Mouse (Mus musculus) C2C12 (cell line): ENCODE measurements around the gene Lrp1. TPM values are rescaled to one million over a fixed set of nuclear protein-coding genes. Genes with fewer than 3 reads are reported as not detected.

Experiments
- H3K27me3 ChIP-seq: one replicate; pipeline ENCODE4 v1.6.1; 2011; ENCODE audit not compliant: control insufficient read depth, insufficient read depth, insufficient read length
- H3K36me3 ChIP-seq: one replicate; pipeline ENCODE4 v1.6.1; 2011; ENCODE audit not compliant: control insufficient read depth, insufficient read depth
- H3K4me3 ChIP-seq: one replicate; pipeline ENCODE4 v1.5.1; 2011; ENCODE audit warnings: mild to moderate bottlenecking, control low read depth; ENCODE audit not compliant: poor library complexity, insufficient read depth, severe bottlenecking
- H3K79me2 ChIP-seq: one replicate; pipeline ENCODE4 v1.6.1; 2011; ENCODE audit not compliant: control insufficient read depth, insufficient read depth
- H3K79me3 ChIP-seq: one replicate; pipeline ENCODE4 v1.6.1; 2011; ENCODE audit warnings: low read depth, control low read depth
- H3ac ChIP-seq: one replicate; pipeline ENCODE3; 2011; ENCODE audit warnings: low read depth; ENCODE audit not compliant: control insufficient read depth, insufficient read length
- CEBPB ChIP-seq: IDR thresholded peaks from one replicate; pipeline ENCODE4 v1.6.1; 2011; ENCODE audit warnings: low read depth, mild to moderate bottlenecking, control low read depth, moderate library complexity
- CTCF ChIP-seq: IDR thresholded peaks from one replicate; pipeline ENCODE4 v1.5.1; 2011; ENCODE audit not compliant: control insufficient read depth, insufficient read depth, insufficient read length
- FOSL1 ChIP-seq: IDR thresholded peaks from one replicate; pipeline ENCODE4 v1.8.0; 2011; ENCODE audit warnings: mild to moderate bottlenecking, low read length; ENCODE audit not compliant: poor library complexity, insufficient read depth, severe bottlenecking
- MAX ChIP-seq: IDR thresholded peaks from one replicate; pipeline ENCODE4 v1.6.1; 2011; ENCODE audit warnings: mild to moderate bottlenecking, control low read depth
- MYOD1 ChIP-seq: IDR thresholded peaks from one replicate; pipeline ENCODE4 v1.6.1; 2011; ENCODE audit warnings: low read depth; ENCODE audit not compliant: control insufficient read depth, insufficient read length
- MYOG ChIP-seq: IDR thresholded peaks from one replicate; pipeline ENCODE4 v1.6.1; 2011; ENCODE audit not compliant: control insufficient read depth, insufficient read length; ENCODE audit errors: extremely low read depth
- USF1 ChIP-seq: IDR thresholded peaks from one replicate; pipeline ENCODE4 v1.6.1; 2011; ENCODE audit warnings: low read depth, mild to moderate bottlenecking, control low read depth, moderate library complexity
- polyA plus RNA-seq: library from polyadenylated mRNA; unstranded; fragments of >200 nt; fragmentation: generic; extraction: Trizol; gene quantifications from one replicate; pipeline ENCODE4 v1.2.1, GENCODE M21; 2012; ENCODE audit warnings: missing spikeins

The Lrp1 gene
- polyA plus RNA-seq, 1 experiment = 190 TPM

- TF ChIP-seq CTCF (no peak), MYOG (no peak), MAX (no peak), MYOD1 (no peak), FOSL1 (no peak), CEBPB (no peak), USF1 (no peak)
- Histone ChIP-seq H3K79me2 (peaks cover 55% of the 10 kb centered on the region), H3K36me3 (peaks cover 96% of the 10 kb centered on the region), H3K4me3 (no peak overlapping the region), H3K79me3 (peaks cover 6% of the 10 kb centered on the region), H3K27me3 (no peaks in the 10 kb centered on the region), H3ac (no peak overlapping the region)
Measured at GRCm38 (mm10) chr10:127592850-127593249, 28.1 kb downstream of the Lrp1 start.

GRCm38 (mm10) chr10:127592423-127592822 is 28.5 kb downstream of the Lrp1 start:
- Histone ChIP-seq H3K27me3 (no peaks in the 10 kb centered on the region), H3K79me3 (peaks cover 6% of the 10 kb centered on the region), H3K36me3 (peaks cover 96% of the 10 kb centered on the region), H3ac (no peak overlapping the region), H3K79me2 (peaks cover 51% of the 10 kb centered on the region), H3K4me3 (no peak overlapping the region)
- TF ChIP-seq MYOD1 = no peak
- TF ChIP-seq USF1 = no peak
- TF ChIP-seq CTCF = no peak
- TF ChIP-seq MAX = no peak
- no peak for TF ChIP-seq FOSL1
- TF ChIP-seq CEBPB = no peak
- TF ChIP-seq MYOG = no peak

- Histone ChIP-seq H3K4me3 (no peak overlapping the region), H3ac (no peak overlapping the region), H3K36me3 (peaks cover 100% of the 10 kb centered on the region), H3K27me3 (no peaks in the 10 kb centered on the region), H3K79me2 (peaks cover 41% of the 10 kb centered on the region), H3K79me3 (peaks cover 4% of the 10 kb centered on the region)
- TF ChIP-seq FOSL1 = no peak
- no peak for TF ChIP-seq MAX
- TF ChIP-seq MYOD1 = no peak
- TF ChIP-seq USF1 = no peak
- no peak for TF ChIP-seq CTCF
- TF ChIP-seq CEBPB = no peak
- no peak for TF ChIP-seq MYOG
Measured at GRCm38 (mm10) chr10:127591514-127591913, 29.4 kb downstream of the Lrp1 start.

GRCm38 (mm10) chr10:127590831-127591451 is 30.0 kb downstream of the Lrp1 start:
- H3K79me3 ChIP-seq = peaks cover 1% of the 10 kb centered on the region
- TF ChIP-seq MYOG (no peak), FOSL1 (no peak), MAX (no peak), CTCF (no peak), MYOD1 (no peak), CEBPB (no peak), USF1 (no peak)
- peaks cover 36% of the 10 kb centered on the region for H3K79me2 ChIP-seq
- H3K36me3 ChIP-seq = peaks cover 100% of the 10 kb centered on the region
- H3K27me3 ChIP-seq = no peaks in the 10 kb centered on the region
- H3ac ChIP-seq = no peak overlapping the region
- no peak overlapping the region for H3K4me3 ChIP-seq

GRCm38 (mm10) chr10:127590256-127590655 is 30.7 kb downstream of the Lrp1 start:
- Histone ChIP-seq H3K27me3 (no peaks in the 10 kb centered on the region), H3K4me3 (no peak overlapping the region), H3ac (no peak overlapping the region), H3K79me2 (peaks cover 32% of the 10 kb centered on the region), H3K36me3 (peaks cover 100% of the 10 kb centered on the region), H3K79me3 (peaks cover 1% of the 10 kb centered on the region)
- TF ChIP-seq MAX = no peak

GRCm38 (mm10) chr10:127587776-127588175 is 33.2 kb downstream of the Lrp1 start:
- H3ac ChIP-seq = no peak overlapping the region
- peaks cover 98% of the 10 kb centered on the region for H3K36me3 ChIP-seq
- no peak for TF ChIP-seq MAX
- TF ChIP-seq FOSL1 = no peak
- no peak for TF ChIP-seq CTCF
- no peak for TF ChIP-seq MYOG
- no peak for TF ChIP-seq CEBPB
- no peak for TF ChIP-seq USF1
- TF ChIP-seq MYOD1 = no peak
- no peaks in the 10 kb centered on the region for H3K27me3 ChIP-seq
- no peak overlapping the region for H3K4me3 ChIP-seq
- H3K79me2 ChIP-seq = peaks cover 23% of the 10 kb centered on the region
- H3K79me3 ChIP-seq = peaks cover 3% of the 10 kb centered on the region
